Mouse (Mus musculus): ENCODE data around the gene Slco2a1.

DNA sequence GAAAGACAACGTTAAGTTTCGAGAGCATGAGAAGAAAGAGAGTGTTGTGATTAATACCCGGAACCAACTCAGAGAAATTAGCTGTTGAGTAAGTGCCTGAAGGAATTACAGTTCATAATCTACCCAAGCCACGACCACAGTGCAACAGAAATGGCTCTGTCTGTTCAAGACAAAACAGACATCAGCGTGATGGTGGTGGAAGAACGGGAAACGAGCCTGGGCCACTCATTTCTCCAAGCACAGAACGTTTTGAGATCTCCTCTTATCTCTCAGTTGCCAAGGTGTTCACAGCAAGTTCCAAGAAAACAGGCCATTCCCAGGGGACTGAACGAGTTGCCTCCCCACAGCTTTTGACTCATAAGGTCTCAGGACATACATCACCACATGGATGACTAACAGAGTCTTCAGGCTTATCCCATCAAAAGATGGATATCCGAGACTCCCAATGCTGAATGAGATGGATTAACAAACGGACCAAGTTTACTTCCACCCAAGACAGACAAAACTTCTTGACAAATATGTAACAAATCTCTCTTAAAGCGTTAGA is 42.0 kb upstream of the Slco2a1 start:
- TF ChIP-seq TBP (conservative IDR thresholded peaks at IDR 0.05; ENCODE audit: low read depth, low read length), result no peak
- no peak for TF ChIP-seq ETS1 (conservative IDR thresholded peaks at IDR 0.05; ENCODE audit: low read depth, low read length)
- no peak for TF ChIP-seq USF2 (conservative IDR thresholded peaks at IDR 0.05; ENCODE audit: low read depth, low read length)
- no peak for TF ChIP-seq MAFK (IDR thresholded peaks at IDR 0.05; ENCODE audit: insufficient replicate concordance, low read length)
- TF ChIP-seq E2F4 (IDR thresholded peaks at IDR 0.05; ENCODE audit: insufficient replicate concordance, low read depth, low read length), result no peak
- TF ChIP-seq USF1 (IDR thresholded peaks at IDR 0.05; ENCODE audit: low read depth, low read length), result no peak
- TF ChIP-seq CTCF (conservative IDR thresholded peaks at IDR 0.05 in 1 of 2, IDR thresholded peaks at IDR 0.05 in 1 of 2; ENCODE audit: low read depth in 2 of 2, low read length in 2 of 2), result no peak
- TF ChIP-seq CHD1 (IDR thresholded peaks at IDR 0.05; ENCODE audit: low read depth, low read length), result no peak
- no peak for TF ChIP-seq CHD2 (IDR thresholded peaks at IDR 0.05; ENCODE audit: low read length)
- TF ChIP-seq MXI1 (IDR thresholded peaks at IDR 0.05; ENCODE audit: low read depth, low read length), result no peak
- no peak for TF ChIP-seq ZC3H11A (IDR thresholded peaks at IDR 0.05; ENCODE audit: low read depth, low read length)
- TF ChIP-seq IRF4 (IDR thresholded peaks at IDR 0.05; ENCODE audit: low read depth, low read length), result no peak
- no peak for TF ChIP-seq ZKSCAN1 (IDR thresholded peaks at IDR 0.05; ENCODE audit: borderline replicate concordance, low read depth, low read length)

All from CH12.LX (cell line).